Mouse (Mus musculus) forebrain, embryonic 15.5 days (tissue): ENCODE results near the gene Prpf18. TPM values are rescaled to one million over a fixed set of nuclear protein-coding genes. Genes with fewer than 3 reads are reported as not detected.

Source experiments
- ATAC-seq: fragments of 200-750 bp; cut with Nextera tagmentation; replicated peaks from 2 replicates; pipeline ENCODE4 v1.8.0; 2017; ENCODE audit warnings: mild to moderate bottlenecking, moderate TSS enrichment, moderate library complexity
- H3K27ac ChIP-seq: fragments of 300-500 bp; sonication (generic); replicated peaks from 2 replicates; pipeline ENCODE4 v1.5.1; 2015; ENCODE audit warnings: mild to moderate bottlenecking, inconsistent platforms
- H3K27me3 ChIP-seq: fragments of 300-500 bp; sonication (generic); 2 replicates; pipeline ENCODE4 v1.6.1; 2015; ENCODE audit warnings: inconsistent platforms
- H3K36me3 ChIP-seq: fragments of 300-500 bp; sonication (generic); 2 replicates; pipeline ENCODE4 v1.6.1; 2015; ENCODE audit warnings: mild to moderate bottlenecking, inconsistent platforms
- H3K4me1 ChIP-seq: fragments of 300-500 bp; sonication (generic); 2 replicates; pipeline ENCODE4 v1.6.1; 2015; ENCODE audit warnings: inconsistent platforms
- H3K4me2 ChIP-seq: fragments of 300-500 bp; sonication (generic); replicated peaks from 2 replicates; pipeline ENCODE4 v1.6.1; 2015; ENCODE audit warnings: mild to moderate bottlenecking, inconsistent platforms
- H3K4me3 ChIP-seq: fragments of 300-500 bp; sonication (generic); 2 replicates; pipeline ENCODE4 v1.5.1; 2015; ENCODE audit warnings: mild to moderate bottlenecking, inconsistent platforms
- H3K9ac ChIP-seq: fragments of 300-500 bp; sonication (generic); replicated peaks from 2 replicates; pipeline ENCODE4 v1.6.1; 2015; ENCODE audit warnings: mild to moderate bottlenecking, inconsistent platforms
- H3K9me3 ChIP-seq: fragments of 300-500 bp; sonication (generic); 2 replicates; pipeline ENCODE4 v1.6.1; 2016; ENCODE audit warnings: inconsistent platforms
- WGBS: fragments of 180-500 bp; shearing (Covaris S2); methylation state at CpG from one replicate; pipeline ENCODE4 v1.1.7; 2015; ENCODE audit warnings: mixed read lengths; 5-methylcytosine and 5-hydroxymethylcytosine counted together
- polyA plus RNA-seq: library from polyadenylated mRNA; unstranded; fragments of >200 nt; fragmentation: Nextera tagmentation; extraction: Ambion mirVana; gene quantifications from 2 replicates; pipeline ENCODE4 v1.2.1, GENCODE M21; 2015

The Prpf18 gene
- 55.2 and 58.4 TPM in 2 replicates for polyA plus RNA-seq

DNA sequence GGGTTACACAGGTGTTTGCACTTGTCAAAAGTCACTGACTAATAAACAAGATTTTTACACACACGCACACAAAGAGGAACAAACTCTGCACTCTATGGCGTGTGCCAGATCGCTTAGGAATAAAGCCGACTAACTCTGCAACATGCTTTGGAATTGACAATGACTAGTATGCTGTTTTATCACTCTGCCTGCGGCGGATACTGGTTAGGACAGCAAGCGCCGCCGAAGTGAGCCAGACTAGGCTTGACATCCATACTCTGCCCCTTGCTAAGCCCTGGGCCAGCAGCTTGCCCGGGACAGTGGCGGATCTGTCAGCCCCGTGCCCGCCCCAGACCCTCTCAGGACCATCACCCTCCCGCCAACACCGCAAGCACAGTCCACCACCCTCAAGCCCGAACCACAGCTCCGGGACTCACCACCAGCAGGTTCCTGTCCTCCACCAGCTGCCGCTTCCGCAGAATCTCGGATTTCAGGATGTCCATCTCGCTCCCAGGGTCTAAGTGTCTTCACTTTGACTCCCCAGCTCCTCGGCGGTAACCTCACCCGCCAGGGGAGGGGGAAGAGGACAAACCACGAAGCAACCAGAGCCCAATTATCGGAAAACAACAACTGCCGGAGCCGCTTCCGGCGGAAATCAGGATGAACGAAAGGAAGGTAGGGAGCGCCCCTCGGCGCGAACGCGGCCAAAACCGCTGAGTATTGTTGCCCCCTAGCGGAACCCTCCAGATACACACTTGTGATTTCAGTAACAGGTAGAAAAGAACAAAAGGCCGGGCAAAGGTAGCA, at the start of gene Prpf18:
TSS of gene Prpf18 (minus strand) at position 614 of the 786 bp plus-strand sequence.
- H3K36me3 ChIP-seq: peaks cover 6% of the 10 kb centered on the region
- no peaks in the 10 kb centered on the region for H3K9me3 ChIP-seq
- peak within 1 kb of the TSS; percentile 63 for H3K27ac ChIP-seq
- H3K9ac ChIP-seq: peak within 1 kb of the TSS; percentile 89
- H3K4me1 ChIP-seq: peaks cover 17% of the 10 kb centered on the region
- WGBS: 1% methylated on average over 40 of the region's 40 CpGs
- H3K4me3 ChIP-seq: peak within 1 kb of the TSS; percentile 91
- peak within 1 kb of the TSS; percentile 61 for H3K4me2 ChIP-seq
- H3K27me3 ChIP-seq: no peaks in the 10 kb centered on the region
- ATAC-seq: peak; percentile 93

DNA sequence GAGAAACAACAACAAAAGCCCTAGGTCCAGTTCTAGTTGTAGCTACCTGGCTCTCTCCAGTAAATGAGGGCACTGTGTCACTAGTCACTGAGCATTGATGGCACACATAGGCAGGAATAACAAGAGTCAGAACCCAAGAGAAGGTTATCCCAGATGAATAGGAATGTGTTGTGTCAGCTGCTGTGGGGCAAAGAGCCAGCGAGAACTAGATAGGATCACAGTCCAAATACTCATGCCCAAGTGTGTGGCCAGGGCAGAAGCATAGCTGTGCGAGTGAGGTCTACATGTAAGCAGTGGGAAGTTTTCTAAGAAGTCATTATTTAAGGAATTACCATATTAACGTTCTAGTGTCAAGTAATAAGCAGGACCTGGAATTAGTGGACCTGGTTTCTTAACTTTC, 28.0 kb upstream of the Prpf18 start:
- Histone ChIP-seq H3K4me2 (no peak overlapping the region), H3K27me3 (no peaks in the 10 kb centered on the region), H3K9me3 (no peaks in the 10 kb centered on the region), H3K4me3 (no peak overlapping the region), H3K4me1 (no peaks in the 10 kb centered on the region), H3K36me3 (no peaks in the 10 kb centered on the region), H3K9ac (no peak overlapping the region), H3K27ac (no peak overlapping the region)
- WGBS: 85% methylated on average over 3 of the region's 3 CpGs
- ATAC-seq: no peak

DNA sequence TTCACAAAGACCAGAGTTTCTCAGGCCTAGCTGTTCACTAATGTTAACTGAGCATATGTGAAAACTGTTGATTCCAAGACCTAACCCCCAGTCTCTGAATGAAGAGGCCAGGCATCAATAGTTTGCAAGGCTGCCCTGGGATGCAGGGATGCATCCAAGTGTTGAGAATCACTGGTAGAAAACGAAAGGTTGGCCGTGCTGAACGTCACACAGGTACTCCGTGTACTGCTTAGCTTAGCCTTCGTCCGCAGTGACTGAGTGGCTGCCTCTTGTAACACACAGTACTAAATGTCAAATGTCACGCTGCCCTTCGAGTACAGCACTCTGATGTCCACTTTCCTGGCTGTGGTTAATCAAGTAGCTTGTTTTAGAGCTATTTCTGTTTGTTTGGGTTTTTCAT, 19.7 kb upstream of the Prpf18 start:
- Histone ChIP-seq H3K9me3 (no peaks in the 10 kb centered on the region), H3K27ac (no peak overlapping the region), H3K4me3 (no peak overlapping the region), H3K27me3 (no peaks in the 10 kb centered on the region), H3K4me2 (no peak overlapping the region), H3K4me1 (no peaks in the 10 kb centered on the region), H3K36me3 (no peaks in the 10 kb centered on the region), H3K9ac (no peak overlapping the region)
- WGBS: 92% methylated on average over 8 of the region's 8 CpGs
- no peak for ATAC-seq

DNA sequence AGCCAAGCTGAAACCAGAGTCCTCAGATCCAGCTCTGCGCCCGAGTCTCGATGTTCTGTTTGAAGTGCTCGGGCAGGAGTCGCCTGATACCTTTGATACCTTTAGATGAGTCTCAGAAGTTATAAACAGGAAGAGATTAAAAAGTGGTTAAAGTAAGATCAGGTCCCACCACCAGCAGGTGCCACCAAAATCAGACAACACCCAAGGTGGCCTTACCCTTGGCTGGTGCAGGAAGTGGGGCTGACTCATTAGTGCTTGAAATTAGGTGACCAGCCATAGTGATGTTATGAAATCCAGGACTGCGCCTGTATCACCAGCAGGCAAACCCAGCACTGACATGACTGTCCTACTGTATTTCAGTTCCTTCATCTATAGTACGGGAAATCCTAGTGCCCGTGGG, 17.8 kb upstream of the Prpf18 start:
- Histone ChIP-seq H3K36me3 (no peaks in the 10 kb centered on the region), H3K4me3 (no peak overlapping the region), H3K4me1 (no peaks in the 10 kb centered on the region), H3K27me3 (no peaks in the 10 kb centered on the region), H3K9me3 (no peaks in the 10 kb centered on the region), H3K9ac (no peak overlapping the region), H3K27ac (no peak overlapping the region), H3K4me2 (no peak overlapping the region)
- WGBS: 94% methylated on average over 8 of the region's 8 CpGs
- ATAC-seq: no peak

DNA sequence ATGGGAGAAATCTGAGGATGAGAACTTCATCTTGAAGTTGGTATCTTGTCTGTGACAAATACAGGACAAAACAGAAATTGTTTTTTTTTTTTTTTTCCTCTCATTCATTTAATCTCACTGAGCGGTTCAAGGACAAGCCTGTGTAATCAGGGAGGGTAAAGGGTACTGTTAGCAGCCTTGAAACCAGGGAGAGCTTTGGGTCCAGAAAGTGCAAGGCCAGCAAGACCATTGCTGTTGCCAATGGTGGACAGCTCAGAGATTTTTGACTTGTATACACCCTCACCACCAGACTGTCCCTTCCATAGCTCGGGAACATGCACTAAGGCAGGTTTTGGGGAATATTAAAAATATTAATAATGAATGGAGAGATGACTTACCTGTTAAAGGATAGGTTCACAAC, 16.7 kb upstream of the Prpf18 start:
- Histone ChIP-seq H3K4me2 (no peak overlapping the region), H3K4me1 (no peaks in the 10 kb centered on the region), H3K9me3 (no peaks in the 10 kb centered on the region), H3K27me3 (no peaks in the 10 kb centered on the region), H3K4me3 (no peak overlapping the region), H3K9ac (no peak overlapping the region), H3K27ac (no peak overlapping the region), H3K36me3 (no peaks in the 10 kb centered on the region)
- WGBS: 74% methylated on average over 2 of the region's 2 CpGs
- no peak for ATAC-seq

- no peak for ATAC-seq
- Histone ChIP-seq H3K27ac (no peak overlapping the region), H3K36me3 (no peaks in the 10 kb centered on the region), H3K9ac (no peak overlapping the region), H3K27me3 (no peaks in the 10 kb centered on the region), H3K4me3 (no peak overlapping the region), H3K4me2 (no peak overlapping the region), H3K9me3 (no peaks in the 10 kb centered on the region), H3K4me1 (no peaks in the 10 kb centered on the region)
- WGBS: 80% methylated on average over 2 of the region's 2 CpGs
These were observed 8.8 kb upstream of the Prpf18 start for GRCm38 (mm10) chr2:4660677-4661076.

DNA sequence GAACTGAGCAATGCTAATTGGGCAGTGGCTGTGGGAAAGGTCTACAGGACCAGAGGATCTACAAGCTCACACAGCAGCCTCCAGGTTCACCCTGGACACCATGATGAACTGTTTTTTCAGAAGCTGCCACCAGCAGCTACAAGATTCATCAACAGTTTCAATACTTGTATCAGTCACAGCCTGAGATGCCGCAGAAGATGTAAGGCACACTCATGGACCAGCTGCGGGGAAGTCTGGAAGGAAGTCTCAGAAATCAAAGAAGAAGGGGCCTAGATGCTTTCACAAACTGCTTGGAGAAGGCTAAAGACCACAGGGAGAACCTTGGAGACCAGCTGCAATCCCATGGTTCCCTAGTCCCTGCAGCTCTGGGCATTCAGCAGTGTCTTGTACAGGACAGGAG, 2.3 kb downstream of the Prpf18 start:
- Histone ChIP-seq H3K4me3 (no peak overlapping the region), H3K27ac (no peak overlapping the region), H3K4me1 (peaks cover 17% of the 10 kb centered on the region), H3K4me2 (no peak overlapping the region), H3K9ac (no peak overlapping the region), H3K9me3 (no peaks in the 10 kb centered on the region), H3K27me3 (no peaks in the 10 kb centered on the region), H3K36me3 (peaks cover 23% of the 10 kb centered on the region)
- WGBS: 98% methylated on average over 2 of the region's 2 CpGs
- ATAC-seq: no peak

GRCm38 (mm10) chr2:4648094-4648493, 3.8 kb downstream of the Prpf18 start:
- peaks cover 32% of the 10 kb centered on the region for H3K36me3 ChIP-seq
- no peak overlapping the region for H3K27ac ChIP-seq
- peaks cover 17% of the 10 kb centered on the region for H3K4me1 ChIP-seq
- H3K9ac ChIP-seq: no peak overlapping the region
- no peak overlapping the region for H3K4me3 ChIP-seq
- ATAC-seq: no peak
- WGBS: 87% methylated on average over 4 of the region's 4 CpGs
- no peaks in the 10 kb centered on the region for H3K27me3 ChIP-seq
- H3K4me2 ChIP-seq: no peak overlapping the region
- H3K9me3 ChIP-seq: no peaks in the 10 kb centered on the region

- Histone ChIP-seq H3K27me3 (no peaks in the 10 kb centered on the region), H3K27ac (no peak overlapping the region), H3K4me2 (no peak overlapping the region), H3K4me3 (no peak overlapping the region), H3K9me3 (no peaks in the 10 kb centered on the region), H3K36me3 (peaks cover 49% of the 10 kb centered on the region), H3K4me1 (peaks cover 6% of the 10 kb centered on the region), H3K9ac (no peak overlapping the region)
- WGBS: 68% methylated on average over 4 of the region's 4 CpGs
- no peak for ATAC-seq
These were observed 6.8 kb downstream of the Prpf18 start for GRCm38 (mm10) chr2:4645066-4645465.

GRCm38 (mm10) chr2:4638189-4638588, 13.7 kb downstream of the Prpf18 start:
- H3K9ac ChIP-seq: no peak overlapping the region
- no peak overlapping the region for H3K4me3 ChIP-seq
- H3K4me2 ChIP-seq: no peak overlapping the region
- H3K4me1 ChIP-seq: no peaks in the 10 kb centered on the region
- H3K9me3 ChIP-seq: no peaks in the 10 kb centered on the region
- no peak for ATAC-seq
- H3K36me3 ChIP-seq: peaks cover 76% of the 10 kb centered on the region
- WGBS: 89% methylated on average over 3 of the region's 3 CpGs
- H3K27ac ChIP-seq: no peak overlapping the region
- H3K27me3 ChIP-seq: no peaks in the 10 kb centered on the region

DNA sequence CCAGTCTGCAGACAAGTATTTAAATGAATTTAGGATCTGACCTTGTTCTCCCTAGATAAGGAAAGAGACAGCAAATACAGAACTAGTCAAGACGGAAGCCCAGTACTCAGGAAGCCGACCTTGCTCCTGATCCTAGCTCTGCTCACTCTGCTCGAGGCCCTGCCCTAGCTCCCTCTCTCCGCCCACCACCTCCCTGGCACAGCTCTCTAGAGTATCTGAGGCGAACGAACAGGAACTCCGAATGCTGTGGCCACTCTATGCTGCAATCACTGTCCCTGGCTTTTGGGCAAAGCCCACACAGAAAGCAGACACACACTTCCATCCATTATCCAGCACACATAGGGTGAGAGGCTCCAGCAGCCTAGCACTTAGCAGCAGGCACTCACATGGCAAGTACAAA, 15.3 kb downstream of the Prpf18 start:
- no peaks in the 10 kb centered on the region for H3K9me3 ChIP-seq
- H3K4me2 ChIP-seq: no peak overlapping the region
- H3K4me1 ChIP-seq: no peaks in the 10 kb centered on the region
- WGBS: 90% methylated on average over 7 of the region's 7 CpGs
- H3K27ac ChIP-seq: no peak overlapping the region
- ATAC-seq: no peak
- H3K27me3 ChIP-seq: no peaks in the 10 kb centered on the region
- no peak overlapping the region for H3K9ac ChIP-seq
- no peak overlapping the region for H3K4me3 ChIP-seq
- peaks cover 77% of the 10 kb centered on the region for H3K36me3 ChIP-seq

- no peak overlapping the region for H3K27ac ChIP-seq
- H3K9ac ChIP-seq: no peak overlapping the region
- no peak for ATAC-seq
- no peaks in the 10 kb centered on the region for H3K27me3 ChIP-seq
- peaks cover 78% of the 10 kb centered on the region for H3K36me3 ChIP-seq
- no peaks in the 10 kb centered on the region for H3K4me1 ChIP-seq
- H3K4me3 ChIP-seq: no peak overlapping the region
- H3K4me2 ChIP-seq: no peak overlapping the region
- H3K9me3 ChIP-seq: no peaks in the 10 kb centered on the region
- 88% methylated on average over 8 of the region's 8 CpGs for WGBS
These were observed 16.1 kb downstream of the Prpf18 start for GRCm38 (mm10) chr2:4635804-4636203.
